Mouse (Mus musculus) skeletal muscle tissue, postnatal 0 days (tissue): ENCODE data around the gene Mink1. TPM values are rescaled to one million over a fixed set of nuclear protein-coding genes. Genes with fewer than 3 reads are reported as not detected.

Experiments
- polyA plus RNA-seq: library from polyadenylated mRNA; unstranded; fragments of >200 nt; fragmentation: Nextera tagmentation; extraction: Ambion mirVana; gene quantifications from 2 replicates; pipeline ENCODE4 v1.2.1, GENCODE M21; 2015

Gene Mink1
- 7.8 and 8.1 TPM in 2 replicates for polyA plus RNA-seq

DNA sequence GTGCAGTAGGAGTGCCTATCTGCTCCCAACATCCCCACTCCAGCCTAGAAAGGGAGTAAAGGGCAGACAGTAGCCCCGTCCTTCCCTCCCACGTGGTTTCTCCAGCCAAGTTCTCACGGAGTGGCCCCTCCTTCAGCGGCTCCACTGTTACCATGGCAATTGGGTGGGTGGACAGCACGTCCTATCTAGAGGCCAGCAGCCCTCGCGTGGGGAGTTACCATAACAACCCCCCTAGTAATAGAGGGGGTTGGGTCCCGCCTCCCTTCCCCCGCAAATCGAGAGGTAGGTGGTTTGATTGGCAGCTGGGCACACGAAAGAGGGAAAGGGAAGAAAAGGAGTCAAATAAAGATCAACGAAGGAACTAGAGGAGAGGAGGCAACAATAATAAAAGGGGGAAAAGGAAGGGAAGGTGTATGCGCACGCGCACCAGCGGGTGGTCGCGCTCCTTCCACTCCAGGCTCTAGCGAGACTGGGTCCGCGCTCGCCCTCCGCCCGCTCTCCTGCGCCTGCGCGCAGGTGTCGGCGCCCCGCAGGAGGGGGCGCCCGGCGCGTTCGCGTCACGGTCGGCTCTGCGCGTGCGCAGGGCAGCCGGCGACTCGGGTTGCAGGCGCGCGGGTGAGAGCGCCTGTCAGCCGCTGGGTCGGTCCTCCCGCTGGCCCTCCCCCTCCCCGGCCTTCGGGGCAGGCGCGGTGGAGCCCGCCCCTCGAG is at the start of gene Mink1:
Gene Mink1 (plus strand): TSS at position 595 of the 708 bp plus-strand sequence.

DNA sequence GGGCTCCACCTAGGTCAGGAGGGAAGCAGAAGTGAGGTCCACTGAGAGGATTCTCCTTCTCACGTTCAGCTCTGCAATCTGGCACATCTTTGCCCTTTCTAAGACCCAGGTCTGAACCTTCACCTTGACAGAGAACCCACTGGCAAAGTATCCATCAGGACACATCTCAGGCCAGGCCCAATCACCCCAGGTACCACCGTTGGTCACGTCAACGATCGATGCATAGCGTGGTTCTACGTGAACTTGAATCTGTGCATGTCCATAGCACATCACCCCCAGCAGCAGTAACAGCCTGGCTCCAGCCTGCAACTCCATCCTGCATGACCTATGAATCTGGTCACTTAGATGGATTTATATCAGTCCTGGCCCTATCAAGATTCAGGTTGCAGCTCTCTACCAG is 48.4 kb upstream of the Mink1 start, which contains the start of gene Vmo1:
Gene Vmo1 (minus strand): TSS at position 329 of the 400 bp plus-strand sequence.

DNA sequence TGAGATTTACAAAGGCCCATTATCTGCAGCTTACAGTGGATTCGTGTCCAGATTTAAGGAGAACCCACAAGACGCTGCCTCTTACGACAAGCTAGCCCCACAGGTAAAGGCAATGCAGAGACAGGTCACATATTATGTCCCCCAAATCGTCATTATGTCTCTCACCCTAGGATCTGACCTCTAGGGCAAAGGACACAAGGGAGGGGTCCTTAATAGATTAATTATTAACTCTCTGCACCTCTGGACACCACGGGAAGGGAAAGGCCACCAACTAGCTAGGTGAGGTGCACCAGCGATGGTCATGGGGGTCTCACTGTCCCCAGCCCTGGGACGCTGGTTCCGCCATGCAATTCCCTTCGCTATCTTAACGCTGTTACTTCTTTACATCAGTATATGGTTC is 43.8 kb upstream of the Mink1 start, which contains the start of gene Gltpd2:
Gene Gltpd2 (plus strand): TSS at position 274 of the 400 bp plus-strand sequence.

DNA sequence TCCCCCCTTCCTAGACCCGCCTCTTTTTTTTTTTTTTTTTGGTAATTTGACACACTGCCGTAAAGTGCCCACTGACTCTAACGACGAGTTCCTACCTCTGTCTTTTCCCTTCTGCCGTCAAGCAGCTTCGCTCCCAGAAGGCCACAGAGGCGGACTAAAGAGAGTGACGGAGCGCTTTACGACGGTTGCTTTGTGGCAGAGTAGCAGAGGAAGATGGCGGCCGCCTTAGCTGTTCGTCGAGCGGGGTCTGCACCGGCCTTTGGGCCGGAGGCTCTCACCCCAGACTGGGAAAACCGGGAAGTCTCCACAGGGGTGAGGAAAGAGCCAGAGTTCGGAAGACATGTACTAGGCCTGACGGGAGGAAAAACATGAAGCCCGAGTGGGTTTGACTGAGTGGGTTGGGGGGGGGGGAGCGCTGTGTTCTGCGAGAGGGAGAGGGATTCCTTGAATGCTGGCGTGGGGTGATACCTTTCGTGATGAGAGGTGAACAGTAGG is 37.5 kb upstream of the Mink1 start, which contains the start of gene Psmb6:
Gene Psmb6 (plus strand): TSS at position 184 of the 495 bp plus-strand sequence.

DNA sequence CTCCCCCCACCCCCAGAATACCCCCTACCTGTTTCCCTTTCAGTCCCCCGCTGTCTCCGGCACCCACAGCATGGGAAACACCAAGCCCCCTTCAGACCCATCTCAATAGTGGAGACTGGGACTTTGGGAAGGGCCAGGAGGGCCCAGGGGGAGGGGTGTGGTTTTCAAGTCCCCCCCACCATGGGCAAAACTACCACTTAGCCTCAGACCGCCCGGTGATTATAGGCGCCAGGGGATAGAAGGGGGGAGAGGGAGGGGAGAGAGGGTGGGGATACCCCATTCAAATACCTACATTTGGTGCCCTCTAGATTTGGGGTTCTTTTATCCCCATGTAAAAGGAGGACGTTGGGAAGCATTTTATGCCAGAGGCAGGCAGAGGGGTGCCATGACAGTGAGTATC is 29.8 kb upstream of the Mink1 start, which contains the start of gene Gm40193:
Gene Gm40193 (minus strand): TSS at position 101 of the 400 bp plus-strand sequence.

DNA sequence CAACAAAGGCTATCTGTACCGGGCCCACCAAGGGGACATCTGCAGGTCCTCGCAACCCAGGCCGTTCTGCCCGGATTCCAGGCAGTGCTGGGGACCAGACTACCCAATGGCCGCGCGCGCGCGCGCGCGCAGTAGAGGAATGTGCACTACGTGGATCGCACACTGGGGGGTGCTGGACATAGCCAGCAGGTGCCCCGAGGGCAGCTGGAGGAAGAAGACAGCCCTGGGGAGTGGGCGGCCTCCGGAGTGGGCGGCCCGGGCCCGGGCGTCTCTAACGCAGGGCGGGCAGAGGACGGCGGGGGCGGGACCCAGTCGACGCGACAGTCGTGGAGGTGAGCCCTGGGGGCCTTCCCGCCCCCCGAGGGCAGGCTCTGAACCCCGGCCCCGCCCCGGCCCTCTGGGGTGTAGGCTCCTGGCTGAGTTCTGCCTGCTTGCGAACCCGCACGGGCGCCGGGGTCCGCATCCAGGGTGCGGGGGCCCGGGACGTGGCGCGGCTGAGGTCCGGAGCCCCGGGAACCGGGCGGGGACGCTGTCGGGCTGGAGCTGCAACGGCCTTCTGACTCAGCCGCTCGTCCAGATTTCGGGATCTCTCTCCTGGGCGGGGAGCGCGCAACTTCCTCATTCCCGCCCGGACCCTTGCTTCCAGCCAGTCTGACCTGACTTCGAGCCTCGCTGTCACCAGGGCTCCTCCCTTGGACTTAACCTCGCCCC is 22.6 kb upstream of the Mink1 start, which contains the start of gene Pld2:
Gene Pld2 (plus strand): TSS at position 188 of the 711 bp plus-strand sequence.

DNA sequence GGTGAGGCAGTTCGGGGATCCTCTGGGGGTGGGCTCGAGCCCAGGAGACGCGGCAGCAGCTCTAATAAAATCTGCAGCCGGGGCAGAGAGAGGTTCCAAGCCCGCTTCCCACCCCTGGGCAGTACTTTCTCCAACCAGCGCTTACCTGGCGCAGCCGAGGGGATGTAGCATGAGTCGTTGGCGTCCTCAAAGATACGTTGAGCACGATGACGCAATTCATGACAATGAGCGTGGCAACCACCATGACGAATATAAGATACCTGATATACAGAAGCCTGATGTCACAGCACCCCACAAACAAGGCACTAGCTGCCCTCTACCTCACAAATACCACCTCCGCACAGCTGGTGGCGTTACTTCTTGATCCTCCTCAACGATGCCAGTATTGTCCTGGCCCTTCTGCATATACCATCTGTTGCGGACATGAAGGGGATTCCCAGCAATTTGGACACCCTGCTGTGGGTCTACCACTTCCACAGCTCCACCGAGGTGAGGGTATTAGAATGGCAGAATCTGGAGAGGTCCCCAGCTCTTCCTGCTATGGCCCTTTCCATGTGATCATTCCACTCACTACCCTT is 52.9 kb downstream of the Mink1 start, which contains the start of gene 4930544D05Rik:
Gene 4930544D05Rik (plus strand): TSS at position 333 of the 578 bp plus-strand sequence.

DNA sequence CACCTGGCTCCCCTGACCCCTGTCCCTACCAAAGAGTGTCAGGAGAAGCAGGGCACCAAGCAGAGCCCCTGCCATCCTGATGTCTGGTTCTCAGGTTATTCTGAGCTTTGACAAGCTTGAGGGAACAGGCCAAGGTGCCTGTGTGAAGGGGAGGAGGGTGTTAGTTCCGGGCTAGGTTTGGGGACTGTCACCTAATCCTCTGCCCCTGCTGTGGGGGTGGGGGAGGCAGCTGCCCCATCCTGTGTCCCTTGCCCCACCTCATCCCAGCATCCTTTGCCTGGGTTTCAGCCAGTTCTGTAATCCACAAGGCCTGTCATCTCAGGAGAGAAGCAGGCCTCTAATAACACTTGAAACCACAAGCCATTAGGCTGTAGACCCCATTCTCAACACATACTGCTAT is 56.4 kb downstream of the Mink1 start, which contains the start of gene Chrne:
Gene Chrne (minus strand): TSS at position 116 of the 400 bp plus-strand sequence.

DNA sequence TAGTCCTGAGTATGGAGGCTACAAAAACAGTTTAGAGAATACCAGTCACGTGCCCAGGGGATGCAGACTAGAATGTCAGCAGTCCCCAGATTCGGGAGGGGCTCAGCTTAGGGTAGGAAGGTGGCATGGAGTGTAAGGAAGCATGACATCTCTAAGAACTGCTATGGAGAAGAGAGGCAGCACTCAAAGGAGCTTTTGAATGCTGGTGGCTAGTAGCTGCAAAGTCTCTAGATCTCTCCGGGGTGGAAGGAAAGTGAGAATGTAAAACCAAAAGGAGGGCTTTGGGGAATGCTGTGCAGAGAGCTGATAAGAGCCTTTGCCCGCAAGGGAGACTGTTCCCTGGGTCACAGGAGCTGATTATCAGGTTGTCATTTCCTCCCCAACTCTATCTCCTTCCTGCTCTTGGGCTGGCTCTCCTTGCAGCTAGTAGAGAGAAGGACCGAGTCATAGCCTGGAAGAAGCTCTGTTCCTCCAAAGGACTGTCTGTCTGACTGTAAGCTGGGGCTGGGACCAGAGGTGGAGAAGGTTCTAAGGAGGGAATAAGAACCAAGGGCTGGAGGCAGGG is 76.1 kb downstream of the Mink1 start, which contains the start of gene Gp1ba:
Gene Gp1ba (plus strand): TSS at position 409 of the 565 bp plus-strand sequence.

DNA sequence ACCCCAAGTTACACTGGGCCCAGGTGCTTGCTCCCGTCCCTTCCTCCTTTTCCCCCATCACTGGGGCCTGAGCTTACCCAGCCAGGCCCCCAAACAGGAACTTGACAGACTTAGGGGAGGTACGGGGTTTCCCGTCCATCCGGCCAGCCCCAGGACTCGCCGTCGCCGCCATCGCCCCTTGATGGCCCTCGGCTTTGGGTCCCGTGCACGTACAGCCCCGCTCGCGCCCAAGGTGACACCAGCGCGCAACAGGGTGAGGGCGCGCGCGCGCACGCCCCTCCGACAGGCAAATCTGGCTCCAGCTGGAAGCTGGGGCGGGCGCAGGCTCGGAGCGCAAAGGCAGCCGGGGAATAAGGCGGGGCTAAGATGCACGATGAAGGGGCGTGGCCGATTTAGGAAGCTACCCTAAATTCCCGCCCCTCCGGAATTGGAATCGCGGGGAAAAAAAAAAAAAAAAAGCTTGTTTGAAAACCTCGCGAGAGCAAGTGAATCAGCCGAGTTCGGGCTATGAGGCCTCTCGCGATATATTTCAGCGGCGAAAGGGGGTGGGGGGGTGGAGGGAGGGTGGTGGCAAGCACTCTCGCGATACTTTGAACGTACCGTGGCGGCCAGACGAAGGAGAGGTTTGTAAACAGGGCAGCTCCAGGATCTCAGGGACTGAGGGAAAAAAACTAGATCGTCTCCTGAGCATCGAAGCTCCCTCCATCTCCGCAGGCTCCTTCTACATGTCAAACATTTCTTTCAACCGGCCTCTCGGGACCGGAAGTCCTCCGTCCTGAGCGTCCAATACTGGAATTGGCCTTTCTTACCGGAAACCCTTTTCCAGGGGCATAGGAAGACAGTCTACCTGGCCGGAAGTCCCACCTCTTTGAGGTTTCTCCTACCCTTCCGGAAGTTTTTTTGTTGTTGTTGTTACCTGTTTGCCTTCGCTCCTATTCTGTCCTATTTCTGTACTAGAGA is 84.3 kb downstream of the Mink1 start, which contains the start of the genes Rnf167 and Slc25a11:
Gene Rnf167 (plus strand): TSS at position 545 of the 960 bp plus-strand sequence.
Gene Slc25a11 (minus strand): TSS at position 789 of the 960 bp plus-strand sequence.

DNA sequence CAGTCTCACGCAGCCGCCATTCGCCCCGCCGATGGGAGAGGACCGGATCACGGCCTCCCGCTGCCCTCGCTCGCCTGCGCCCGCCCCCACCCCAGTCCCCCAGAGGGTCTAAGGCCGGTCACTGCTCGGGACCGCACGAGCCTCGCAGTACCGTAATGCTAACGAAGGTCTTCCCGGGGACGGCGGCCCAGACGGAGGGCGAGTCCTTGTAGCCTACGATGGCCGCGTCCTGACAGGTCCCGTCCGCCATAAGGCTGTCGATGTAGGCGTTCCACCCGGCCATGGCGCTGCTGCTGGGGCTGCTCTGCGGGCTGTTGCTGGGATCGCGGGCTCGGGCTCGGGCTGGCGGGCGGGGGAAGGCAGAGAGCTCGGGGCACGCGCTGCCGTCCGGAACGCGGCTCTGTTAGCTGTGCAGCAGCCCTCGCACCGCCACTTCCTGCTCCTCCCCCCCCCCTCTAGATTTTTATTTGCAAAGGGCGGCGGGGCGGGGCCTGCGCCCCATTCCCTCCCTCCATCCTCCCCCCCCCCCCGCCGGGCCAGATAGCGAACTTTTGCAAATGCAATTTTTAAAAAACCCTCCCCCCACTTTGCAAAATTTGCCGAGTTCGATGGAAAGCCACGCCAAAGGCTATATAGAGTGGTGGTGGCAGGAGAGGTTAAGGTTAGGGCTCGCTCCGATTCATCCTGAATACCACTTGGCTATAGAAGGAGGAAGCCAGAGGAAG is 91.7 kb downstream of the Mink1 start, which contains the start of gene Pfn1:
Gene Pfn1 (minus strand): TSS at position 447 of the 725 bp plus-strand sequence.

DNA sequence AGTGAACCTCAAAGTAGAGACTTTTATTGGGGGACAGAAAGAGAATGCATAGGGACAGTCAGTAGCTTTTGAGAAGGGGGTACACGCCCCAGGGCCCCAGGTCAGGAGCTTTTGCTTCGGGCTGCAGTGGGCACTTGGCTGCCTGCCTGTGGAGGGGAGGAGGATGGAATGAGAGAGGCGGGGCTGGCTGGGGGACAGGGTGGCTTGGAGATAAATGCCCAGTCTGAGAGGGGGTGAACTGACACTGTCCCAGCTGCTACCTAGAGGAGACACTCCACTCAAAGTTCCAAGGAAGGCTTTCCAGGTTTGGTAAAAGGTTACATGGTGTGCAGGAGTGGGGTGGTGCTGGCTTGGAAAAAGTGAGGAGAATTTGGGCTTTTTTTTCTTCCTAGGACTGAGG is 94.3 kb downstream of the Mink1 start, which contains the start of gene Eno3:
Gene Eno3 (plus strand): TSS at position 239 of the 400 bp plus-strand sequence.

Other genes with a start within 250 kb of the Mink1 start
- 0.21 and 0.27 TPM in 2 replicates for gene Alox12e, start 240.3 kb upstream of the Mink1 start, polyA plus RNA-seq
- 0.08 and 0.12 TPM in 2 replicates for gene Alox15, start 210.8 kb upstream of the Mink1 start, polyA plus RNA-seq
- 11.7 and 12.6 TPM in 2 replicates for gene Pelp1, start 152.8 kb upstream of the Mink1 start, polyA plus RNA-seq
- gene Arrb2, start 130.2 kb upstream of the Mink1 start, polyA plus RNA-seq, result 8.7 and 12.3 TPM in 2 replicates
- 13.6 and 16.3 TPM in 2 replicates for gene Med11, start 111.0 kb upstream of the Mink1 start, polyA plus RNA-seq
- 0.30 and 0.38 TPM in 2 replicates for gene Zmynd15, start 103.4 kb upstream of the Mink1 start, polyA plus RNA-seq
- gene Cxcl16, start 102.9 kb upstream of the Mink1 start, polyA plus RNA-seq, result 2.9 and 3.2 TPM in 2 replicates
- not detected in 2 replicates for gene Tm4sf5, start 57.6 kb upstream of the Mink1 start, polyA plus RNA-seq
- gene Vmo1, start 48.3 kb upstream of the Mink1 start, polyA plus RNA-seq, result 0.31 and 0.34 TPM in 2 replicates
- 0.15 and 0.44 TPM in 2 replicates for gene Gltpd2, start 43.7 kb upstream of the Mink1 start, polyA plus RNA-seq
- 671 and 694 TPM in 2 replicates for gene Psmb6, start 37.5 kb upstream of the Mink1 start, polyA plus RNA-seq
- gene Gm40193, start 29.9 kb upstream of the Mink1 start, polyA plus RNA-seq, result not detected in 2 replicates
- 8.9 and 9.1 TPM in 2 replicates for gene Pld2, start 22.8 kb upstream of the Mink1 start, polyA plus RNA-seq
- 0.22 and 0.44 TPM in 2 replicates for gene 4930544D05Rik, start 53.0 kb downstream of the Mink1 start, polyA plus RNA-seq
- gene Chrne, start 56.3 kb downstream of the Mink1 start, polyA plus RNA-seq, result 2.9 and 3.8 TPM in 2 replicates
- 0.21 and 0.37 TPM in 2 replicates for gene Gp1ba, start 76.2 kb downstream of the Mink1 start, polyA plus RNA-seq
- gene Rnf167, start 84.4 kb downstream of the Mink1 start, polyA plus RNA-seq, result 69.4 and 70.9 TPM in 2 replicates
- 302 and 335 TPM in 2 replicates for gene Slc25a11, start 84.6 kb downstream of the Mink1 start, polyA plus RNA-seq
- gene Pfn1, start 91.8 kb downstream of the Mink1 start, polyA plus RNA-seq, result 813 and 1,027 TPM in 2 replicates
- gene Eno3, start 94.3 kb downstream of the Mink1 start, polyA plus RNA-seq, result 4,370 and 4,803 TPM in 2 replicates
- gene Spag7, start 106.5 kb downstream of the Mink1 start, polyA plus RNA-seq, result 197 and 208 TPM in 2 replicates
- gene Camta2, start 125.2 kb downstream of the Mink1 start, polyA plus RNA-seq, result 8.7 and 9.3 TPM in 2 replicates
- 3.9 and 6.0 TPM in 2 replicates for gene Inca1, start 137.3 kb downstream of the Mink1 start, polyA plus RNA-seq
- 4.0 and 4.5 TPM in 2 replicates for gene Kif1c, start 137.7 kb downstream of the Mink1 start, polyA plus RNA-seq
- 10.5 and 11.4 TPM in 2 replicates for gene Zfp3, start 201.3 kb downstream of the Mink1 start, polyA plus RNA-seq
- gene Scimp, start 249.7 kb downstream of the Mink1 start, polyA plus RNA-seq, result 0.45 and 0.52 TPM in 2 replicates